Mouse (Mus musculus): ENCODE data around the gene Clpx. TPM values are rescaled to one million over a fixed set of nuclear protein-coding genes. Genes with fewer than 3 reads are reported as not detected.
"Not testable (repeated sequence)": the region's sequence is repeated elsewhere in the genome, so short reads cannot be mapped to it uniquely, and the experiment has no call there.

The Clpx gene
- polyA plus RNA-seq, 1 experiment from 2014 or later: 51.3 TPM

DNA sequence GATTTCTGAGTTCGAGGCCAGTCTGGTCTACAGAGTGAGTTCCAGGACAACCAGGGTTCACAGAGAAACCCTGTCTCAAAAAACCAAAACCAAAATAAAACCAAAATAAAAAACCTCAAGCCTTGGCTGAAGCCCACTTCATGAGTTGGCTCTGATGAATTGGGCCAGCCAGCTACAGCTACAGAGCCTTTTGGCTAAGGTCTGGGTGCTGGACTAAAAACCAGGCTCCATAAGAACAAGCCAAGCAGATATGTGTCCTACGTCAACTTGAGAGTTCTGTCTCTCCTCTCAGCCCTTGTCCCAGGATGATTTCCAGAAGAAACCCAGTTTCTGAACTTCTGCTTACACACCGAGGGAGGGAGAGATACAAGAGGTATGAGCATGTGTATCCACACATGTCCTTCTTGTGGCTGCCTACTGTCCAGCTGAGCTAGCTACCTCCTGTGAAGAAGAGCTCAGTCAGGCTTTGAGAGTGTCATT is 31.4 kb upstream of the Clpx start:
- H3K4me2 ChIP-seq (ENCODE audit: low read depth, low read length, severe bottlenecking): no peak overlapping the region
- ATAC-seq (replicated peaks; ENCODE audit: low FRiP score): no peak
- no peaks in the 10 kb centered on the region for H3K9me3 ChIP-seq (ENCODE audit: control insufficient read depth, low read length)
- H3K9ac ChIP-seq (ENCODE audit: low read length): no peak overlapping the region
- WGBS: 93% methylated on average over 3 of the region's 3 CpGs
- H3K27ac ChIP-seq (ENCODE audit: low read depth, low read length): no peak overlapping the region
- H3K36me3 ChIP-seq (ENCODE audit: control insufficient read depth, insufficient read depth, low read length): no peaks in the 10 kb centered on the region
- no peaks in the 10 kb centered on the region for H3K27me3 ChIP-seq (ENCODE audit: control insufficient read depth, insufficient read depth, low read length)
- H3K4me1 ChIP-seq (replicated peaks; ENCODE audit: control insufficient read depth, insufficient read depth, low read length): peaks cover 4% of the 10 kb centered on the region; the same call in 1 of the 2 replicates
- H3K4me3 ChIP-seq (ENCODE audit: low read depth, low read length): no peak overlapping the region
- DNase-seq (ENCODE audit: low spot score): no peak

DNA sequence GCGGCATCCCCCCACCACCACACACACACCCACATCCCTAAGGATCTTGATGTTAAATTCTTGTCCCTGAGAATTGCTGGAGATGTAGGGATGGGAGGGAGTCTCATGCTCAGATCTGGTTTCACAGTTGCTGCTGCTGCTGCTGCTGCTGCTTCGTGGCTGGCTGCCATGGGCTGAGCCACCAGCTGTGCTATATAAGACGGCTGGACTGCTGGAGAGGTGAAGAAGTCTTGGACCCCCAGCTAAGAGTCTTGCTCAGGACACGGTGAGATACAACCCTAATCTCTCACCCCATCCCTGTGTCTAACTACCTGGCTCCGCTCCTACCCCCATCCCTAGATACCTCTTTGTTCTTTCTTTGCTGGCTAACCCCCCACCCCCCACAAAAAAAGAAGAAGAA is 29.1 kb upstream of the Clpx start, which contains the start of gene Cilp:
Gene Cilp (plus strand): TSS at position 222 of the 400 bp plus-strand sequence.
- no peak within 1 kb of the TSS for H3K4me2 ChIP-seq (ENCODE audit: low read depth, low read length, severe bottlenecking)
- H3K9me3 ChIP-seq (ENCODE audit: control insufficient read depth, low read length): no peaks in the 10 kb centered on the region
- ATAC-seq (replicated peaks; ENCODE audit: low FRiP score): no peak
- H3K27ac ChIP-seq (ENCODE audit: low read depth, low read length): no peak within 1 kb of the TSS
- 45% methylated on average over 5 of the region's 5 CpGs for WGBS
- H3K4me1 ChIP-seq (replicated peaks; ENCODE audit: control insufficient read depth, insufficient read depth, low read length): peaks cover 12% of the 10 kb centered on the region
- H3K36me3 ChIP-seq (ENCODE audit: control insufficient read depth, insufficient read depth, low read length): no peaks in the 10 kb centered on the region
- H3K4me3 ChIP-seq (ENCODE audit: low read depth, low read length): no peak within 1 kb of the TSS
- no peaks in the 10 kb centered on the region for H3K27me3 ChIP-seq (ENCODE audit: control insufficient read depth, insufficient read depth, low read length)
- H3K9ac ChIP-seq (ENCODE audit: low read length): no peak within 1 kb of the TSS
- no peak for DNase-seq (ENCODE audit: low spot score)

DNA sequence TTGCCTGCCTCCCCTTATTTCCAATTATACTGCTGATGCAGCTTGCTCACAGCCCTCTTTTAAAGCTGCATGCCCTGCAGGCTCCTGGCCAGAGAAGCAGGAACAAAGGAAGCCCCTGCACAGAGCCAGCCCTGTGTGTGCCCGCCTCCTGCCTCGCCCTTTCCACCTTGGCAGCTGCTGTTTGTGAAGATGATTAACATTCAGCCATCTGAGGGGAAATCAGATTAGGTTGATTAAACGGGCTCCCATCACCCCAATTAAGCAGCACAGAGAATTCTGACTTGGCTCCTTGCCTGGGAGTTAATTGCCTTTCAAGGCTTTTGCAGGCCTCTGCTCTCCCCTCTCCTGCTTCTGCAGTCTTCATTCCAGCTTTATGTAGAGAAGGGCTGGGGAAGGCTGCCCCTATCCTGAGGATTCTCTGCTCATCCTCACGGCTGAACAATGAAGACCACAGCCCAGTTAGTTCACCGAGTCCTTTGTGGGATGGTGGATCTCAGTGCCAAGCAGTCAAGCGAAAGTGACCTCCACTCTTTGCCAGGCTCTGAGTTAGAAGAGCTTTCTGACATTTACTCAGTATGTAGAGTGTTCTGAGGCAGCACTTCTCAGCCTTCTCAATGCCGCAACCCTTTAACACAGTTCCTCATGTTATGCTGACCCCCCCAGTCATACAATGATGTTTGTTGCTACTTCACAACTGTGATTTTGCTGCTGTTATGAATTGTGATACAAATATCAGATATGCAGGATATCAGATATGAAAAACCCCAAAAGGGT is 26.1 kb upstream of the Clpx start:
- H3K4me2 ChIP-seq (ENCODE audit: low read depth, low read length, severe bottlenecking): 0 out of 2 replicates have a peak overlapping the region, but pooled peaks have one; percentile 24
- H3K27me3 ChIP-seq (ENCODE audit: control insufficient read depth, insufficient read depth, low read length): no peaks in the 10 kb centered on the region
- WGBS: 17% methylated on average over 7 of the region's 7 CpGs

DNA sequence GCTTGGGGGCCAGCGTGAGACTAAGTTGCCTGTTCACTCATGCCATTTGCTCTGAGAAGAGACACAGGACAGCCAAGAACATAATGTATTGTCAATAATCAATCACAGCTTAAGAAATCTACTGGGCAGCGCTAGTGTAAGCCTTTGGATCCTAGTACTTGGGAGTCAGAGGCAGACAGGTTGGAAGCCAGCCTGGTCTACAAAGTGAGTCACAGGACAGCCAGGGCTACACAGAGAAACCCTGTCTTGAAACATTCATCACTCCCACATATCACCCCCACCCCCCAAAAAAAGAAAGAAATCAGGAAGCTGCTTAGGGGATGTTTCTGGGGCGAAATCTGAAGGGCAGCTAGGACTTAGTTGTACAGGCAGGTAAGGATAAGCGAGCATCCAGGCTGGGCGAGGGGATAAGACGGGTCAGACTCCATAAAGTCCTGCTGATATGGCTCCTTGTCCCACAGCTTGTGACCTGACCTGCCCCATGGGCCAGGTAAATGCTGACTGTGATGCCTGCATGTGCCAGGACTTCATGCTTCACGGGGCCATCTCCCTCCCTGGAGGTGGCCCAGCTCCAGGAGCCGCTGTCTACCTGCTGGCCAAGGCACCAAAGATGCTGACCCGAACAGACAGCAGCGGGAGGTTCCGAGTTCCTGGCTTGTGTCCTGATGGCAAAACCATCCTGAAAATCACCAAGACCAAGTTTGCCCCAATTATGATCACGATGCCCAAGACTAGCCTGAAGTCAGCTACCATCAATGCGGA is 20.8 kb upstream of the Clpx start:
- ATAC-seq (replicated peaks; ENCODE audit: low FRiP score) (no peak), DNase-seq (ENCODE audit: low spot score) (no peak)
- Histone ChIP-seq H3K27ac (ENCODE audit: low read depth, low read length) (no peak overlapping the region), H3K4me3 (ENCODE audit: low read depth, low read length) (no peak overlapping the region), H3K36me3 (ENCODE audit: control insufficient read depth, insufficient read depth, low read length) (no peaks in the 10 kb centered on the region), H3K4me1 (replicated peaks; ENCODE audit: control insufficient read depth, insufficient read depth, low read length) (peaks cover 3% of the 10 kb centered on the region), H3K4me2 (ENCODE audit: low read depth, low read length, severe bottlenecking) (no peak overlapping the region), H3K9ac (ENCODE audit: low read length) (no peak overlapping the region), H3K27me3 (ENCODE audit: control insufficient read depth, insufficient read depth, low read length) (no peaks in the 10 kb centered on the region), H3K9me3 (ENCODE audit: control insufficient read depth, low read length) (no peaks in the 10 kb centered on the region)
- WGBS: 91% methylated on average over 13 of the region's 13 CpGs

More for the DNA sequence above, 26.1 kb upstream of the Clpx start:
- peak; percentile 88 for DNase-seq (ENCODE audit: low spot score)
- peak overlapping the region; percentile 92 for H3K27ac ChIP-seq (ENCODE audit: low read depth, low read length)
- no peaks in the 10 kb centered on the region for H3K9me3 ChIP-seq (ENCODE audit: control insufficient read depth, low read length)
- no peaks in the 10 kb centered on the region for H3K36me3 ChIP-seq (ENCODE audit: control insufficient read depth, insufficient read depth, low read length)
- peak overlapping the region; percentile 41 for H3K9ac ChIP-seq (ENCODE audit: low read length)
- ATAC-seq (replicated peaks; ENCODE audit: low FRiP score): peak; percentile 94
- no peak overlapping the region for H3K4me3 ChIP-seq (ENCODE audit: low read depth, low read length)
- H3K4me1 ChIP-seq (replicated peaks; ENCODE audit: control insufficient read depth, insufficient read depth, low read length): peaks cover 12% of the 10 kb centered on the region

- DNase-seq (ENCODE audit: low spot score) (no peak), ATAC-seq (replicated peaks; ENCODE audit: low FRiP score) (no peak)
- Histone ChIP-seq H3K9ac (ENCODE audit: low read length) (no peak overlapping the region), H3K36me3 (ENCODE audit: control insufficient read depth, insufficient read depth, low read length) (no peaks in the 10 kb centered on the region), H3K4me2 (ENCODE audit: low read depth, low read length, severe bottlenecking) (no peak overlapping the region), H3K4me3 (ENCODE audit: low read depth, low read length) (no peak overlapping the region), H3K27ac (ENCODE audit: low read depth, low read length) (no peak overlapping the region), H3K9me3 (ENCODE audit: control insufficient read depth, low read length) (no peaks in the 10 kb centered on the region), H3K4me1 (replicated peaks; ENCODE audit: control insufficient read depth, insufficient read depth, low read length) (no peaks in the 10 kb centered on the region), H3K27me3 (ENCODE audit: control insufficient read depth, insufficient read depth, low read length) (no peaks in the 10 kb centered on the region)
- WGBS: 77% methylated on average over 4 of the region's 4 CpGs
These were observed 20.2 kb upstream of the Clpx start for GRCm38 (mm10) chr9:65273873-65274272.

GRCm38 (mm10) chr9:65274851-65275250 is 19.2 kb upstream of the Clpx start:
- 82% methylated on average over 3 of the region's 3 CpGs for WGBS
- not testable (repeated sequence) for DNase-seq (ENCODE audit: low spot score)

DNA sequence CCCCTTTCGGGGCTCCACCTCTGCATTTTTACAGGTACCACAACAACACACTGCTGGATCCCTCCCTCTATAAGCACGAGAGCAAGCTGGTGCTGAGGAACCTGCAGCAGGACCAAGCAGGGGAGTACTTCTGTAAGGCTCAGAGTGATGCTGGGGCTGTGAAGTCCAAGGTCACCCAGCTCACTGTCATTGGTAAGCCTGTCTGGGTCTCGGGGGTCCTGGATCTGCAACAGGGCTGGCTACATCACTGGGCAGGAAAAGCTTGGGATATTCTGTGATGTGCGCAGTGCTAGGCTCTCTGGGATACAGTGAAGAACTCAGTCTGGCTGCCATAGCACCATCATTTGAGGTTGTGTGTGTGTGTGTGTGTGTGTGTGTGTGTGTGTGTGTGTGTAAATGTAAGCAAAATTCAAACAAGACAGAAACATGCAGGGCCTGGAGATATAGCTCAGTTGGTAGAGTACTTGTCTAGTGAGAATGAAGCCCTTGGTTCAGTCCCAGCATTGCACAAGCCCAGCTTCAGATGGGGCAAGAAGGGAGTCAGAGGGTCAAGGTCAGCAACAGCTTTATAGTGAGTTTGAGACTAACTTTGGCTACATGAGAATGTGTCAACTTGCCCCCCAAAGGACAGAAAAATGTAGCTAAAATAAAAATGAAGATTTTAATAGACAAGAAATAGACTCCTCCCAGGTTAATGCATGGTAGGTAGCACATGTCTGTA is 18.1 kb upstream of the Clpx start:
- Histone ChIP-seq H3K27ac (ENCODE audit: low read depth, low read length) (no peak overlapping the region), H3K4me1 (replicated peaks; ENCODE audit: control insufficient read depth, insufficient read depth, low read length) (no peaks in the 10 kb centered on the region), H3K4me2 (ENCODE audit: low read depth, low read length, severe bottlenecking) (no peak overlapping the region), H3K9ac (ENCODE audit: low read length) (no peak overlapping the region), H3K36me3 (ENCODE audit: control insufficient read depth, insufficient read depth, low read length) (no peaks in the 10 kb centered on the region), H3K27me3 (ENCODE audit: control insufficient read depth, insufficient read depth, low read length) (no peaks in the 10 kb centered on the region), H3K9me3 (ENCODE audit: control insufficient read depth, low read length) (no peaks in the 10 kb centered on the region), H3K4me3 (ENCODE audit: low read depth, low read length) (no peak overlapping the region)
- ATAC-seq (replicated peaks; ENCODE audit: low FRiP score) (no peak), DNase-seq (ENCODE audit: low spot score) (no peak)
- WGBS: 76% methylated on average over 4 of the region's 4 CpGs

More at GRCm38 (mm10) chr9:65274851-65275250, 19.2 kb upstream of the Clpx start:
- H3K9ac ChIP-seq (ENCODE audit: low read length); H3K4me1 ChIP-seq (replicated peaks; ENCODE audit: control insufficient read depth, insufficient read depth, low read length); H3K27ac ChIP-seq (ENCODE audit: low read depth, low read length); ATAC-seq (replicated peaks; ENCODE audit: low FRiP score); H3K27me3 ChIP-seq (ENCODE audit: control insufficient read depth, insufficient read depth, low read length); H3K4me2 ChIP-seq (ENCODE audit: low read depth, low read length, severe bottlenecking); H3K9me3 ChIP-seq (ENCODE audit: control insufficient read depth, low read length); H3K4me3 ChIP-seq (ENCODE audit: low read depth, low read length); H3K36me3 ChIP-seq (ENCODE audit: control insufficient read depth, insufficient read depth, low read length): not testable (repeated sequence)

GRCm38 (mm10) chr9:65281536-65282151 is 12.4 kb upstream of the Clpx start:
- H3K36me3 ChIP-seq (ENCODE audit: control insufficient read depth, insufficient read depth, low read length): no peaks in the 10 kb centered on the region
- no peak overlapping the region for H3K4me2 ChIP-seq (ENCODE audit: low read depth, low read length, severe bottlenecking)
- DNase-seq (ENCODE audit: low spot score): no peak
- no peak overlapping the region for H3K4me3 ChIP-seq (ENCODE audit: low read depth, low read length)
- H3K9me3 ChIP-seq (ENCODE audit: control insufficient read depth, low read length): no peaks in the 10 kb centered on the region
- 71% methylated on average over 5 of the region's 5 CpGs for WGBS
- H3K9ac ChIP-seq (ENCODE audit: low read length): no peak overlapping the region
- H3K4me1 ChIP-seq (replicated peaks; ENCODE audit: control insufficient read depth, insufficient read depth, low read length): no peaks in the 10 kb centered on the region
- no peaks in the 10 kb centered on the region for H3K27me3 ChIP-seq (ENCODE audit: control insufficient read depth, insufficient read depth, low read length)
- no peak for ATAC-seq (replicated peaks; ENCODE audit: low FRiP score)
- H3K27ac ChIP-seq (ENCODE audit: low read depth, low read length): no peak overlapping the region
